Mouse (Mus musculus): ENCODE measurements around the gene Fndc9. TPM values are rescaled to one million over a fixed set of nuclear protein-coding genes. Genes with fewer than 3 reads are reported as not detected.

Fndc9 gene
- total and polyA plus RNA-seq, 2 experiments from 2014 or later = 1.8 to 5.0 TPM

GRCm38 (mm10) chr11:46216669-46217068 lies 18.7 kb upstream of the Fndc9 start:
- peaks cover 5% of the 10 kb centered on the region; the same call in 1 of the 2 replicates for H3K4me1 ChIP-seq (ENCODE audit: insufficient read depth, low read length)
- no peak overlapping the region for H3K27ac ChIP-seq
- H3K9ac ChIP-seq (replicated peaks; ENCODE audit: low read length) = no peak overlapping the region
- H3K4me2 ChIP-seq (ENCODE audit: low read depth, low read length) = no peak overlapping the region
- no peak overlapping the region for H3K4me3 ChIP-seq (ENCODE audit: low read length)
- TF ChIP-seq CTCF (IDR thresholded peaks at IDR 0.05; ENCODE audit: low read depth) = peak; percentile 78
- DNase-seq (ENCODE audit: low spot score) = peak; percentile 78
- no peak for ATAC-seq
- 77% methylated on average over 7 of the region's 7 CpGs for WGBS
- no peaks in the 10 kb centered on the region for H3K27me3 ChIP-seq (ENCODE audit: insufficient read depth, low read length)
- H3K36me3 ChIP-seq (ENCODE audit: insufficient read depth, low read length) = no peaks in the 10 kb centered on the region; the same call in 1 of the 2 replicates
- H3K9me3 ChIP-seq (ENCODE audit: low read length) = no peaks in the 10 kb centered on the region

DNA sequence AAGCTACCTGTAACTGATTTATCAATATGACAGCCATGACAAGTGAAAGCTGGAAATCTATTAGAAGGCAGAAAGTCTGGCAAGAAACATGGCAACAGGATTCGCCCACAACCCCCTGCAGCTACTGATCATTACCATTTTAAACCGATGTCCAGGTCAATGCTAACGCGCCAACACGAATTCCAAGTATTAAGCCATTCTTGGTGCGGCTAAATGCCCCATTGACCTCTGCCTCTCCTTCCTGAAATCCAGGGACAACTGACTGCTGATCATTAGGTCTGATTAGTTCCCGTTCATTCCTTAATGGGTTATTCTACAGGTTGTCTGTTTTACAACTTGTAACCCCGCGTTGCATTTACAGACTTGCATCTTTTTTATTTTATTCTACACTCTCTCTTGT lies 17.6 kb upstream of the Fndc9 start:
- H3K4me1 ChIP-seq (ENCODE audit: insufficient read depth, low read length) = peaks cover 5% of the 10 kb centered on the region; the same call in 1 of the 2 replicates
- 77% methylated on average over 9 of the region's 9 CpGs for WGBS
- H3K9me3 ChIP-seq (ENCODE audit: low read length) = no peaks in the 10 kb centered on the region

DNA sequence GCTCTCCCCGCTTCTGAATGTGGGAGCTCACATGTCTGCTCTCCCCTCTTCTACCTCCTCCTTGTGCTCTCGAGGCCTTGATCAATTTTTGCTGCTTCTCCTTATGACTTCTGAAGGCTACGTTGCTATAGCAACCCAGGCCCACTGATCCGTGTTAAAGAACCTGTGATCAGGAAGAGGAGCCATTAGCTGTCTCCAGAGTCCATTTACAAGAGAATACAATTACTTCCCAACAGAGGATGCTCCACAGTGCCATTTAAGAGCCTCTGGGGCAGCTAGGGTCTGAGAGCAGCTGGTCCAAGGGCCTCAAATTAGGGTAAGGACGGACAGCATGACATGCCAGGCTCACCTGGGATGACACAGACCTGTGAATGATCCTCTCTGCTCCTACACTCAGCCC lies 16.7 kb upstream of the Fndc9 start:
- Histone ChIP-seq H3K27ac (peak overlapping the region; percentile 73), H3K4me1 (ENCODE audit: insufficient read depth, low read length) (peaks cover 5% of the 10 kb centered on the region; the same call in 1 of the 2 replicates), H3K9me3 (ENCODE audit: low read length) (no peaks in the 10 kb centered on the region), H3K36me3 (ENCODE audit: insufficient read depth, low read length) (peaks cover 16% of the 10 kb centered on the region), H3K4me2 (ENCODE audit: low read depth, low read length) (no peak overlapping the region), H3K27me3 (ENCODE audit: insufficient read depth, low read length) (no peaks in the 10 kb centered on the region), H3K9ac (replicated peaks; ENCODE audit: low read length) (no peak overlapping the region; the same call in 1 of the 2 replicates), H3K4me3 (ENCODE audit: low read length) (no peak overlapping the region)
- DNase-seq (ENCODE audit: low spot score) (peak; percentile 79), ATAC-seq (peak; percentile 59)
- 15% methylated on average over 5 of the region's 5 CpGs for WGBS
- no peak for TF ChIP-seq CTCF (IDR thresholded peaks at IDR 0.05; ENCODE audit: low read depth)

More for the DNA sequence above, 17.6 kb upstream of the Fndc9 start:
- TF ChIP-seq CTCF (IDR thresholded peaks at IDR 0.05; ENCODE audit: low read depth) = no peak
- ATAC-seq = no peak
- Histone ChIP-seq H3K27ac (peak overlapping the region; percentile 73; the same call in 1 of the 2 replicates), H3K27me3 (ENCODE audit: insufficient read depth, low read length) (no peaks in the 10 kb centered on the region), H3K9ac (replicated peaks; ENCODE audit: low read length) (no peak overlapping the region), H3K36me3 (ENCODE audit: insufficient read depth, low read length) (peaks cover 9% of the 10 kb centered on the region; the same call in 1 of the 2 replicates), H3K4me2 (ENCODE audit: low read depth, low read length) (no peak overlapping the region), H3K4me3 (ENCODE audit: low read length) (no peak overlapping the region)
- no peak for DNase-seq (ENCODE audit: low spot score)

DNA sequence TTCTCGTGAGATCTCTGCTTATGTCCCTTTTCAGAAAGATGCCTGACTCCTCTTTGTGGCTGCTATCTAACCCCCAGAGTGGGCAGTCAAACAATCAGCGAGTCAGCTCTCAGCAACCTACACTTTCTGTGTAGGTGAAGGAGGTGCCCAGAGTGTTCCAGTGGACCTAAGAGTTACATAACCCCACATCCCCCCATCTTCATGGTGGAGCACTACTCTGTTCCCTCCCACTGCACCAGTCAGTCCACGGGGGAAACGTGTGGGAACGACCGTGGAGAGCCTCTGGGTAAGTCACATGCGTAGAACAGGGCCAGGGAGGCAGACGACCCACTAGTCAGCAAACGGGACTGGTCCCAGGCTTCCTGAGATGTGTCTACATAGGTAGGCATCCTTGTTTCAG lies 16.0 kb upstream of the Fndc9 start:
- H3K36me3 ChIP-seq (ENCODE audit: insufficient read depth, low read length) = peaks cover 21% of the 10 kb centered on the region
- TF ChIP-seq CTCF (IDR thresholded peaks at IDR 0.05; ENCODE audit: low read depth) = no peak
- DNase-seq (ENCODE audit: low spot score) = no peak
- no peak overlapping the region for H3K9ac ChIP-seq (replicated peaks; ENCODE audit: low read length)
- peaks cover 5% of the 10 kb centered on the region; the same call in 1 of the 2 replicates for H3K4me1 ChIP-seq (ENCODE audit: insufficient read depth, low read length)
- H3K27me3 ChIP-seq (ENCODE audit: insufficient read depth, low read length) = no peaks in the 10 kb centered on the region
- H3K4me3 ChIP-seq (ENCODE audit: low read length) = no peak overlapping the region
- H3K4me2 ChIP-seq (ENCODE audit: low read depth, low read length) = no peak overlapping the region
- WGBS = 74% methylated on average over 9 of the region's 9 CpGs
- no peaks in the 10 kb centered on the region for H3K9me3 ChIP-seq (ENCODE audit: low read length)
- ATAC-seq = no peak
- peak overlapping the region; percentile 73 for H3K27ac ChIP-seq

GRCm38 (mm10) chr11:46220211-46220610 lies 15.1 kb upstream of the Fndc9 start:
- TF ChIP-seq CTCF (IDR thresholded peaks at IDR 0.05; ENCODE audit: low read depth) = no peak
- Histone ChIP-seq H3K4me3 (ENCODE audit: low read length) (no peak overlapping the region), H3K27ac (no peak overlapping the region), H3K27me3 (ENCODE audit: insufficient read depth, low read length) (no peaks in the 10 kb centered on the region), H3K36me3 (ENCODE audit: insufficient read depth, low read length) (peaks cover 21% of the 10 kb centered on the region), H3K9ac (replicated peaks; ENCODE audit: low read length) (no peak overlapping the region), H3K4me2 (ENCODE audit: low read depth, low read length) (no peak overlapping the region), H3K4me1 (ENCODE audit: insufficient read depth, low read length) (peaks cover 5% of the 10 kb centered on the region; the same call in 1 of the 2 replicates), H3K9me3 (ENCODE audit: low read length) (no peaks in the 10 kb centered on the region)
- no peak for ATAC-seq
- DNase-seq (ENCODE audit: low spot score) = peak; percentile 48
- WGBS = 69% methylated on average over 2 of the region's 2 CpGs

DNA sequence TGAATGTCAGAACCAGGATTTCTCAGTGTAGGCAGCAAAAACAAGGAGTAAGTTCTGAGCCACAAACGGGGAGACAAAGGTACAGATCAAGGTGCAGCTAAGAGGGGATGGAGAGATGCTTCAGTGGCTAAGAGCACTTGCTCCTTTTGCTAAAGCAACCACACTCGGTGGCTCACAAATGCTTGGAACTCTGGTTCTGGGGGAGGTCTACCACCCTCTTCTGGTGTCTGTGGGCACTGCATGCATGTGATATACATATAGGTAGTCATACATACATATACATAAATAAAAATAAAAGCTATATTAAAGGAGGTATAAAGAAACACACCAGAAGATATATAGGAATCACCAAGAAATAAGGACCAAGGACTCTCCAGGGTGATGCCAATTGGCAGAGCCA lies 11.8 kb upstream of the Fndc9 start:
- no peak overlapping the region for H3K4me3 ChIP-seq (ENCODE audit: low read length)
- H3K4me2 ChIP-seq (ENCODE audit: low read depth, low read length) = no peak overlapping the region
- no peak overlapping the region for H3K27ac ChIP-seq
- 0 out of 2 replicates have a peak, but pooled peaks cover 4% of the 10 kb centered on the region for H3K4me1 ChIP-seq (ENCODE audit: insufficient read depth, low read length)
- no peaks in the 10 kb centered on the region for H3K9me3 ChIP-seq (ENCODE audit: low read length)
- ATAC-seq (no peak), DNase-seq (ENCODE audit: low spot score) (peak; percentile 27)
- peak; percentile 53 for TF ChIP-seq CTCF (IDR thresholded peaks at IDR 0.05; ENCODE audit: low read depth)
- peaks cover 21% of the 10 kb centered on the region for H3K36me3 ChIP-seq (ENCODE audit: insufficient read depth, low read length)
- WGBS = 59% methylated on average over 2 of the region's 2 CpGs
- H3K9ac ChIP-seq (replicated peaks; ENCODE audit: low read length) = no peak overlapping the region
- H3K27me3 ChIP-seq (ENCODE audit: insufficient read depth, low read length) = no peaks in the 10 kb centered on the region

DNA sequence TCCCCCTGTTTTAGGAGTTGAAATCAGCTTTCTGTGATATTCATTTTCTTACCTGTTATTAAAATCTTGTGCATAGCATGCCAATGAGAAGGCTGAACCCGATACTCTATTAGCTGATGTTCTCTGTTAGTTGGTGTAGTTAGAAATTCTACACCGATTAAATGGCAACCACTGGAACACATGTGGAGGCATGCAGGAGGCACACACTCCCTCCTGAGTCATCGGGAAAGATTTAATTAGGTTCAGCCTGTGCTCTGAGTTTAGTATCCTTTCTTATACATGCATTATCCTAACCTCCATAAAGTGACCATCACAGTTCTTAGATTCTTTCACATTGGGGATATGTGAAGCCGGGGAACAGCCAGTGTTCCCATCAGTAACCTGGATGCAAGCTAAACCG lies 10.0 kb upstream of the Fndc9 start:
- DNase-seq (ENCODE audit: low spot score) = no peak
- no peak for TF ChIP-seq CTCF (IDR thresholded peaks at IDR 0.05; ENCODE audit: low read depth)
- Histone ChIP-seq H3K4me2 (ENCODE audit: low read depth, low read length) (no peak overlapping the region), H3K27me3 (ENCODE audit: insufficient read depth, low read length) (no peaks in the 10 kb centered on the region), H3K4me3 (ENCODE audit: low read length) (no peak overlapping the region), H3K27ac (no peak overlapping the region), H3K4me1 (ENCODE audit: insufficient read depth, low read length) (no peaks in the 10 kb centered on the region), H3K9ac (replicated peaks; ENCODE audit: low read length) (no peak overlapping the region), H3K36me3 (ENCODE audit: insufficient read depth, low read length) (peaks cover 21% of the 10 kb centered on the region), H3K9me3 (ENCODE audit: low read length) (no peaks in the 10 kb centered on the region)
- ATAC-seq = no peak
- WGBS = 84% methylated on average over 5 of the region's 5 CpGs

Data from hindbrain, postnatal 0 days (tissue).